ENCODE assay signal across 20 mouse cellular contexts in the genomic region with DNA sequence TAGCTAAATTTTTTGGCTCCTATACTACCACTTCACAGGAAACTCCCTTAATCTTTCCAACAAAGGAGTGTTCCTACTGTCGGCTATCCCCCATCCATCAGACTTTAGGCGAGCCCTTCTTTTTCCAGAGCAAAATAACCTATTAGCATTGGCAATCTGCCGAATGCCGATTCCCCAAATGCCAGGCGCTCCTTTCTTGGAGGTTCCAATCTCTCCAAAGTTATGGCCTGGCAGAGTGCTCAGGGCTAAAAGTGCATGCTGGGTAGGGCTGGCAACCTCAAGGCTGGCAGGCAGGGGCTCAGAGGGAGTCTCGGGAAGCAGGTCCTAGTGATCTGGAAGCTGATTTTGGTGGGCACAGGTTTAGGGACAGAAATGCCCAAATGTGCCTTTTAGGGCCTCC. TPM values are rescaled to one million over a fixed set of nuclear protein-coding genes. Genes with fewer than 3 reads are reported as not detected.
"Had no signal": no experiment of that assay in that cellular context is flagged by ENCODE, and none has a peak within 500 bp of the region (broad histone marks: within the 10 kb centered on the region; RNA-seq: fewer than 3 reads in every experiment).

No protein-coding gene starts in this region.

- H3K4me1 ChIP-seq: limb, embryonic 12.5 days; limb, embryonic 15.5 days; midbrain, embryonic 13.5 days had no signal

- H3K9me3 ChIP-seq: limb, embryonic 15.5 days; midbrain, embryonic 13.5 days had no signal

- DNase-seq: kidney, postnatal 25 days; left cerebral cortex, postnatal 4 days; liver, postnatal 0 days; lung, embryonic 14.5 days; right cerebral cortex, postnatal 14 days; right cerebral cortex, postnatal 4 days; thymus, adult 2 months; thymus, postnatal 14 days; thymus, postnatal 4 days had no signal

- H3K4me2 ChIP-seq: limb, embryonic 12.5 days; limb, embryonic 15.5 days; liver, embryonic 11.5 days; lung, embryonic 14.5 days; midbrain, embryonic 13.5 days had no signal

- H3K4me3 ChIP-seq: limb, embryonic 12.5 days; limb, embryonic 15.5 days; midbrain, embryonic 13.5 days had no signal

- H3K36me3 ChIP-seq: limb, embryonic 12.5 days; limb, embryonic 15.5 days had no signal

- H3K27ac ChIP-seq: kidney, postnatal 0 days; limb, embryonic 12.5 days; limb, embryonic 15.5 days; liver, embryonic 14.5 days; macrophage; midbrain, embryonic 13.5 days; stomach, postnatal 0 days had no signal

- H3K27me3 ChIP-seq: limb, embryonic 12.5 days; limb, embryonic 15.5 days; midbrain, embryonic 13.5 days had no signal

- ATAC-seq: liver, postnatal 0 days; lung, postnatal 0 days; midbrain, embryonic 13.5 days; midbrain, embryonic 16.5 days had no signal

- H3K9ac ChIP-seq: limb, embryonic 12.5 days; limb, embryonic 15.5 days; liver, embryonic 14.5 days; liver, postnatal 0 days; lung, embryonic 14.5 days; midbrain, embryonic 13.5 days had no signal

RNA-seq across cellular contexts. Expression of gene Frmd5, which starts 10.9 kb away (rescaled TPM):
- total RNA-seq: megakaryocyte, adult 5-6 weeks had no signal
- polyA plus RNA-seq: macrophage had no signal
